Mouse (Mus musculus): Measurements from ENCODE around the gene Pigb.

GRCm38 (mm10) chr9:73082291-73083000, 42.3 kb upstream of the Pigb start:
- TF ChIP-seq CTCF (IDR thresholded peaks at IDR 0.05; ENCODE audit: low read depth): no peak
- no peak for TF ChIP-seq EP300 (IDR thresholded peaks at IDR 0.05; ENCODE audit: low read depth)

All from liver, postnatal 0 days (tissue).